Mouse (Mus musculus): ENCODE data around the gene Cryaa. TPM values are rescaled to one million over a fixed set of nuclear protein-coding genes. Genes with fewer than 3 reads are reported as not detected.
A peak's percentile ranks its signal among the peaks of the same experiment; 100 is the strongest.

Cryaa gene
- polyA plus RNA-seq, 1 experiment = not detected

GRCm38 (mm10) chr17:31705271-31706020 lies 27.8 kb downstream of the Cryaa start:
- peaks cover 1% of the 10 kb centered on the region; the same call in 1 of the 2 replicates for H3K4me1 ChIP-seq (ENCODE audit: control insufficient read depth, insufficient read depth, low read length)
- H3K4me3 ChIP-seq (replicated peaks; ENCODE audit: control insufficient read depth, low read depth, low read length) = no peak overlapping the region
- WGBS = 81% methylated on average over 20 of the region's 20 CpGs
- TF ChIP-seq POLR2A (IDR thresholded peaks at IDR 0.05; ENCODE audit: borderline replicate concordance, control insufficient read depth, low read depth, low read length) (no peak), CTCF (IDR thresholded peaks at IDR 0.05; ENCODE audit: control insufficient read depth, insufficient read depth, low read length) (no peak)
- H3K27ac ChIP-seq (ENCODE audit: control insufficient read depth, insufficient read depth, low read depth, low read length, poor library complexity) = no peak overlapping the region

- TF ChIP-seq CTCF (IDR thresholded peaks at IDR 0.05; ENCODE audit: control insufficient read depth, insufficient read depth, low read length) (no peak), POLR2A (IDR thresholded peaks at IDR 0.05; ENCODE audit: borderline replicate concordance, control insufficient read depth, low read depth, low read length) (no peak)
- H3K4me3 ChIP-seq (replicated peaks; ENCODE audit: control insufficient read depth, low read depth, low read length) = no peak overlapping the region
- 75% methylated on average over 7 of the region's 7 CpGs for WGBS
- H3K27ac ChIP-seq (ENCODE audit: control insufficient read depth, insufficient read depth, low read depth, low read length, poor library complexity) = no peak overlapping the region
- peaks cover 2% of the 10 kb centered on the region for H3K4me1 ChIP-seq (ENCODE audit: control insufficient read depth, insufficient read depth, low read length)
Measured at GRCm38 (mm10) chr17:31709121-31709741, 31.6 kb downstream of the Cryaa start.

- no peak overlapping the region for H3K4me3 ChIP-seq (replicated peaks; ENCODE audit: control insufficient read depth, low read depth, low read length)
- 78% methylated on average over 8 of the region's 8 CpGs for WGBS
- H3K4me1 ChIP-seq (ENCODE audit: control insufficient read depth, insufficient read depth, low read length) = peaks cover 2% of the 10 kb centered on the region
- H3K27ac ChIP-seq (ENCODE audit: control insufficient read depth, insufficient read depth, low read depth, low read length, poor library complexity) = no peak overlapping the region
- TF ChIP-seq CTCF (IDR thresholded peaks at IDR 0.05; ENCODE audit: control insufficient read depth, insufficient read depth, low read length) (no peak), POLR2A (IDR thresholded peaks at IDR 0.05; ENCODE audit: borderline replicate concordance, control insufficient read depth, low read depth, low read length) (no peak)
Measured at GRCm38 (mm10) chr17:31710455-31710854, 32.8 kb downstream of the Cryaa start.

- TF ChIP-seq CTCF (IDR thresholded peaks at IDR 0.05; ENCODE audit: control insufficient read depth, insufficient read depth, low read length) = no peak
- WGBS = 80% methylated on average over 9 of the region's 9 CpGs
- Histone ChIP-seq H3K4me1 (ENCODE audit: control insufficient read depth, insufficient read depth, low read length) (peaks cover 2% of the 10 kb centered on the region), H3K27ac (ENCODE audit: control insufficient read depth, insufficient read depth, low read depth, low read length, poor library complexity) (no peak overlapping the region), H3K4me3 (replicated peaks; ENCODE audit: control insufficient read depth, low read depth, low read length) (no peak overlapping the region)
Measured at GRCm38 (mm10) chr17:31713709-31714108, 36.1 kb downstream of the Cryaa start.

- WGBS = 89% methylated on average over 3 of the region's 3 CpGs
- H3K27ac ChIP-seq (ENCODE audit: control insufficient read depth, insufficient read depth, low read depth, low read length, poor library complexity) = no peak overlapping the region
- H3K4me1 ChIP-seq (ENCODE audit: control insufficient read depth, insufficient read depth, low read length) = peaks cover 2% of the 10 kb centered on the region
- no peak overlapping the region for H3K4me3 ChIP-seq (replicated peaks; ENCODE audit: control insufficient read depth, low read depth, low read length)
- TF ChIP-seq POLR2A (IDR thresholded peaks at IDR 0.05; ENCODE audit: borderline replicate concordance, control insufficient read depth, low read depth, low read length) (no peak), CTCF (IDR thresholded peaks at IDR 0.05; ENCODE audit: control insufficient read depth, insufficient read depth, low read length) (no peak)
Measured at GRCm38 (mm10) chr17:31714125-31714524, 36.5 kb downstream of the Cryaa start.

GRCm38 (mm10) chr17:31715006-31715405 lies 37.4 kb downstream of the Cryaa start:
- Histone ChIP-seq H3K27ac (ENCODE audit: control insufficient read depth, insufficient read depth, low read depth, low read length, poor library complexity) (no peak overlapping the region), H3K4me1 (ENCODE audit: control insufficient read depth, insufficient read depth, low read length) (peaks cover 2% of the 10 kb centered on the region), H3K4me3 (replicated peaks; ENCODE audit: control insufficient read depth, low read depth, low read length) (no peak overlapping the region)
- TF ChIP-seq POLR2A (IDR thresholded peaks at IDR 0.05; ENCODE audit: borderline replicate concordance, control insufficient read depth, low read depth, low read length) (no peak), CTCF (IDR thresholded peaks at IDR 0.05; ENCODE audit: control insufficient read depth, insufficient read depth, low read length) (no peak)
- WGBS = 87% methylated on average over 11 of the region's 11 CpGs

GRCm38 (mm10) chr17:31721637-31722036 lies 44.0 kb downstream of the Cryaa start:
- WGBS = 4% methylated on average over 6 of the region's 6 CpGs
- Histone ChIP-seq H3K27ac (ENCODE audit: control insufficient read depth, insufficient read depth, low read depth, low read length, poor library complexity) (peak overlapping the region; percentile 2; the same call in 1 of the 2 replicates), H3K4me3 (replicated peaks; ENCODE audit: control insufficient read depth, low read depth, low read length) (no peak overlapping the region), H3K4me1 (ENCODE audit: control insufficient read depth, insufficient read depth, low read length) (peaks cover 7% of the 10 kb centered on the region; the same call in 1 of the 2 replicates)
- TF ChIP-seq POLR2A (IDR thresholded peaks at IDR 0.05; ENCODE audit: borderline replicate concordance, control insufficient read depth, low read depth, low read length) = no peak
- TF ChIP-seq CTCF (IDR thresholded peaks at IDR 0.05; ENCODE audit: control insufficient read depth, insufficient read depth, low read length) = no peak

- WGBS = 68% methylated on average over 6 of the region's 6 CpGs
- H3K27ac ChIP-seq (ENCODE audit: control insufficient read depth, insufficient read depth, low read depth, low read length, poor library complexity) = no peak overlapping the region
- peaks cover 7% of the 10 kb centered on the region; the same call in 1 of the 2 replicates for H3K4me1 ChIP-seq (ENCODE audit: control insufficient read depth, insufficient read depth, low read length)
- H3K4me3 ChIP-seq (replicated peaks; ENCODE audit: control insufficient read depth, low read depth, low read length) = no peak overlapping the region
- TF ChIP-seq CTCF (IDR thresholded peaks at IDR 0.05; ENCODE audit: control insufficient read depth, insufficient read depth, low read length) = no peak
- TF ChIP-seq POLR2A (IDR thresholded peaks at IDR 0.05; ENCODE audit: borderline replicate concordance, control insufficient read depth, low read depth, low read length) = no peak
Measured at GRCm38 (mm10) chr17:31725366-31725765, 47.8 kb downstream of the Cryaa start.

Measured in bone marrow, adult 2 months (tissue).